Mouse (Mus musculus): ENCODE measurements around the gene Caskin1.
"Not testable (repeated sequence)": the region's sequence is repeated elsewhere in the genome, so short reads cannot be mapped to it uniquely, and the experiment has no call there.

Gene Caskin1

GRCm38 (mm10) chr17:24488186-24488661 is at the start of gene Caskin1:
Caskin1 (plus strand) TSS chr17:24488601.
- no peak for DNase-seq

DNA sequence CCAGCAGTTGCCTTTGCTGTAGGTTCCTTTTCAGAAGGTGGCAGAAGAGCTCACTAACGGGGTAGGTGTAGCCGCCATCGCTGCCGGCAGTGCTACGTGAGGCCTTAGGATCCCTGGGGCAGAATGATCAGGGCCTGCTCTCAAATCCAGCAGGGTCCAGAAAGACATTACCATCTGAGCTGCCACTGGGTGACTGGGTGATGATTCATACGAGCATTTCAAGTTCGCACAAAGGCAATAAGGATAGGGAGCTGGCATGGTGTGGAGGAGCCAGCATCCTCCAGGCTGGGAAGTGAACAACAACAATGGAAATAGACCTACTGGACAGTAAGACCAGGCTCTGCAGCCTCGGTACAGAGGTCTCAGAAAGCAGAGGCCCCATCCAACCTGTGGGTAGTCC is 48.0 kb upstream of the Caskin1 start:
- no peak for DNase-seq

DNA sequence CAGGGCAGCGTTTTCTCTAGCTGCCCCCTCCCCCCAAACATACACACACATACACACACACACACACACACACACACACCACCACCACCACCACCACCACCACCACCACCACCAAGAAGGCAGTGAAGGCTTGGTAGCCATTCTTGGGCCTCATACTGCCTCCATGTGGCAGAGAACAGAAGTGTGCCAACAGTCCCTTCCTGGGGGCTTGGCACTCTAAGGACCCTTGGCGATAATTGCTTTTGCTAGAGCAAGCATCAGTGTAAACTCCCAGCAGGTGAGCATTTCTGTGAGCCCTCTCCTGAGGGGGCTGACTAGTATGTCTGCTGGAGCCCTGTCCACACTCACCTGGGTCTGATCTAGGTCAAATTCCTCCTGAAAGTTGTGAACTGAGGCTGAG is 47.3 kb upstream of the Caskin1 start:
- DNase-seq = no peak

- DNase-seq = no peak
Observed at GRCm38 (mm10) chr17:24442107-24442506, 46.3 kb upstream of the Caskin1 start.

- DNase-seq = no peak
Observed at GRCm38 (mm10) chr17:24442632-24443155, 45.7 kb upstream of the Caskin1 start, which contains the start of gene Dnase1l2. Dnase1l2 (minus strand) TSS chr17:24443105.

DNA sequence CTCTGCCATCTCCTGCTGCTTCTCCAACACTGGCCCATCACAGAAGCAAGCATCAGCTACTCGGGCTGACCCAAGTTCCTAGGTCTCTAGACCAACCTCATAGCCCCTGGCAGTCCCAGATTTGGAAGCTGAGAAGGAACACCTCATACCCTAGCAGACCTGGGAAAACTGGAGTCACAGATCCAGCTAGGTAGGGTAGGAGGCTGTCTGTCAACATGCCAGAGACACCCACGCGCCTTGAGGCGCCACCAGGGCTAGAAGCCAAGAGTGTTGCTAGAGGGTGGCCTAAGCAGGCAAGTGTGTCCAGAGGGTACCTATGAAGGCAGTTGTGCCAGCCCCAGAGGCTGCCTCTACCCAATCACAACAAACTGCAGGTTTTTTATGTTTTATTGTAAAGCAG is 45.0 kb upstream of the Caskin1 start:
- DNase-seq = no peak

GRCm38 (mm10) chr17:24446590-24446989 is 41.8 kb upstream of the Caskin1 start:
- DNase-seq = no peak

DNA sequence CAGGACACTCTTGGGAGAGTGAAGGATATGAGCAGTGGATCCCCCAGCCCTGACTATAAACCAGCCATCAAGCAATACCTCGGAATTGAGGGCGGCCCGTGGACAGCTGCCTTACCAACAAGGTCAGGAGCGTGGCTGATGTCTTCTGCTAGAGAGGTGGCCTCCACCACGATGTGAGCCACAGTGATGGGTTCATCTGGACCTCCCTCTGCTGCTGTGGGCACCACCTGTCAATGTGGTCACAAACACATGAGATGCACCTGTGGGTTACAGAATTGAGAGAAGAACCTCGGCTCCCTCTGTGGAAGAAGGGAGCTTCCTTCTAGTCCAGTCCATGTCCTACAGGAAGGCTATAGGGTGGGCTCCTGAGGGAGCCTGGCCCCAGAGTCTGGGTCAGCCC is 38.9 kb upstream of the Caskin1 start:
- DNase-seq = no peak

DNA sequence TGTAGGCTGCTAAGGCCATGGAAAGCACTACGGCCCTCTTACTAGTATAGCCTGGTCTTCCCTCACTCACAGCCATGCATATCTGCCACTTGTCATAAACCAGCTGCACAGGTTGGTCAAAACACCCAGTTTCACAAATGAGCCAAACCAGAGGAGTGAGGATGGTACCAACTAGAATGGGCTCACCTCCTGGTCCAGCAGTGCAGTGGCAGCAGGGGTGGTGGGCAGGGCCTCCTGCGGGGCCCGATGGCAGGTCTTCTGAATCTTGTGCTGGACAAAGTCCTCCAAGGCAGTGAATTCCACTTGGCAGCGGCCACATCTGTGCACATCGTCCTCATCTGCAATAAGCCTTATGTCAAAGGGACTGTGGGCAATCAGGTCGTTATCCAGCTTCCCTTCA is 37.2 kb upstream of the Caskin1 start:
- no peak for DNase-seq

DNA sequence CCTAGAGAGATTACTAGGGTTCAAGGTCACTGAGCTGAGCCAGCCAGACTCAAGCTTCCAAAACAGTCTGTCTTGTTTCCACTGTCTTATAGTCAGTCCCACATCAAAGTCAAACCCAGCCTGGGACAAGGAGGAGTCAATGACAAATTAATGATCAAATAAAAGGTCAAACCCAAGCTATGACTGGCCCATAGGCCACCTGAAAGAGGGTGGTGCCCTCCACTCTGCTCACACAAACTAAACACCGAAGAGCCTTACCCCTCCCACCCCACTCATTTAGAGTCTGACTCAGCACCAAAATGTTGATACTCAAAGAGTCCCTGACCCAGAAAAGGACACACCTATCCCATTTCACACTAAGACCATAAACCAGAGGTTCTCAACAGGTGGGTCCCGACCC is 35.0 kb upstream of the Caskin1 start:
- DNase-seq = no peak

DNA sequence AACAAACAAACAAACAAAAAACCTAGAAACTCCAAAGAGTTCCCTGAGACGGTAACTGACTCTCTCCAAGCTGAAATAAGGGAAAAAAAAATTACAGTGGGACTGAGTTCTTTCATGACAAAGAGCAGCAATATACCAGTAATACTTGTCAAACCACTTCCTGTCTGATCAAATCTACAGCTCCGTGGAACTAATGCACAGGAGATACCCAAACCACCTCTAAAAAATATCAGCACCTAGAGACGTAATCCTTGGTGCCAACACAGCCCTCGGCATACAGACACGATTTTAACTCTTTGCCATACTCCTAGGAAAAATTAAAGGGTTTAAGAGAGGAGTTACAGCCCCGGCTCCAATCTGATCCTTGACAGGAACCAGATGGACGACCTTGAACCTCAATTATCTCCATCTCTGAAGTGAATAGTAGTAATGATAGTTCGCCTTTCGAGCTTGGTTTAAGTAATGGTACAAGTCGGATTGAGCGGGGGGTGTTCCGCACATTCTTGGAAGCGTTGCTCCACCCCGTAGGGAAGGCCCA is 34.1 kb upstream of the Caskin1 start:
- no peak for DNase-seq

DNA sequence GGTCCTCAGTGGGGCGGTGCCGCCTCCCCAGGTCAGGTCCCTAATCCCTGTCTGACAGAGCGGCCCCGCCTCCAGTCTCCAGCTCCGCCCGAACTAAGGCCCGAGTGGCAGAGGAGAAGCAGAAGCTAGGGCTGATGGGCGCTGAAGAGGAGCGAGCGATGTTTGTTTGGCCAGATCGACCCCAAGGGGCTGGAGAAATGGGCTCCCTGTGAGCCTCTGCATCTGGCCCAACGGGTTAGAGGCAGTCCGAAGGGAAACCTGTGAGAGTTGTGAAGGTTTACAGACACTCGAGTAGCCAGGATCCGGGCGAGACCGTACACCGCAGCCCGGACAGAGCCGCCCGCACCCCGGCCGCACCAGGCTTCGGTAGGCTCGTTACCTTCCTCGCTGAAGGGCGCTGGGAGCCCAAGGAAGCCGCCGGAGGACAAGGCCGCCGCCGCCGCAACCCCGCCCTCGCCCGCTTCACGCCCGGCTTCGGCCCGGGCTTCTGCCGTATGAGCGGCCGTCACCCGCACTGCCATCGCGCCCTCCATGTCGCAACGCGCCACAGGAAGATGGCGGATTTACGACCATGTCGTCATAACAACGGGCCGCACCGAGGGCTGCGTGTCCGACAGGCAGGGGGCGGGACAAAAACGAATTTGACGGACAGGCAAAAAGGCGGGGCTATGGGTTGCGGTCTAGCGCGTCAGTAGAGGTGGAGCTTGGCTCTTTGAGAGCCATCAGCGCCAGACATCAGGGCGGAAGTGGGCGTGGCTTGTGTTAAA is 33.5 kb upstream of the Caskin1 start:
- peak; percentile 99 to 100 for DNase-seq

DNA sequence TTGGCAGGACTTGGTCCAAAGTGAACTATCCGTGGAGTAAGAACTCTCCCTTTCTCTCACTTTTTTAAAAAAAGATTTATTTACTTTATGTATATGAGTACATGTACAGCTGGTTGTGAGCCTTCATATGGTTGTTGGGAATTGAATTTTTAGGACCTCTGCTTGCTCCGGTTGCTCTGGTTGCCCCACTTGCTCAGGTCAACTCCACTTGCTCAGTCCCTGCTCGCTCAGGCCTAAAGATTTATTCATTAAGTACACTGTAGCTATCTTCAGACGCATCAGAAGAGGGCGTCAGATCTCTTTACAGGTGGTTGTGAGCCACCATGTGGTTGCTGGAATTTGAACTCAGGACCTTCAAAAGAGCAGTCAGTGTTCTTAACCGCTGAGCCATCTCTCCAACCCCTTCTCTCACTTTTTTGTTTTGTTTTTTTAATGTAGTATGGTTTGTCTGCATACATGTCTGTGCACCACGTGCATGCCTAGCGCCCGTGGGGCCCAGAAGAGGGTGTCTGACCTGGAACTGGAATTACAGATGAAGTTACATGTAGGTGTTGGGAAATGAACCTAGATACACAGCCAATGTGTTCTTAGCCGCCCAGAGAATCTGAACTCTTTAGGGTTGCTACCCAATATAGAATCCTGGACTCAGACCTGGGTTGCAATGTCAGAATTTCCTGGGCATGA is 32.7 kb upstream of the Caskin1 start:
- not testable (repeated sequence) for DNase-seq

GRCm38 (mm10) chr17:24461580-24461979 is 26.8 kb upstream of the Caskin1 start:
- no peak for DNase-seq

GRCm38 (mm10) chr17:24462932-24463331 is 25.5 kb upstream of the Caskin1 start:
- DNase-seq = no peak

GRCm38 (mm10) chr17:24463374-24464133 is 24.8 kb upstream of the Caskin1 start:
- DNase-seq = no peak

GRCm38 (mm10) chr17:24468636-24469246 is 19.7 kb upstream of the Caskin1 start:
- DNase-seq = no peak

GRCm38 (mm10) chr17:24469336-24469909 is 19.0 kb upstream of the Caskin1 start:
- DNase-seq = no peak

- DNase-seq = peak; percentile 96 to 97
Observed at GRCm38 (mm10) chr17:24469910-24470602, 18.3 kb upstream of the Caskin1 start, which contains the start of the genes E4f1 and Pgp. E4f1 (minus strand) TSS chr17:24470313. Pgp (plus strand) TSS chr17:24470392.

DNA sequence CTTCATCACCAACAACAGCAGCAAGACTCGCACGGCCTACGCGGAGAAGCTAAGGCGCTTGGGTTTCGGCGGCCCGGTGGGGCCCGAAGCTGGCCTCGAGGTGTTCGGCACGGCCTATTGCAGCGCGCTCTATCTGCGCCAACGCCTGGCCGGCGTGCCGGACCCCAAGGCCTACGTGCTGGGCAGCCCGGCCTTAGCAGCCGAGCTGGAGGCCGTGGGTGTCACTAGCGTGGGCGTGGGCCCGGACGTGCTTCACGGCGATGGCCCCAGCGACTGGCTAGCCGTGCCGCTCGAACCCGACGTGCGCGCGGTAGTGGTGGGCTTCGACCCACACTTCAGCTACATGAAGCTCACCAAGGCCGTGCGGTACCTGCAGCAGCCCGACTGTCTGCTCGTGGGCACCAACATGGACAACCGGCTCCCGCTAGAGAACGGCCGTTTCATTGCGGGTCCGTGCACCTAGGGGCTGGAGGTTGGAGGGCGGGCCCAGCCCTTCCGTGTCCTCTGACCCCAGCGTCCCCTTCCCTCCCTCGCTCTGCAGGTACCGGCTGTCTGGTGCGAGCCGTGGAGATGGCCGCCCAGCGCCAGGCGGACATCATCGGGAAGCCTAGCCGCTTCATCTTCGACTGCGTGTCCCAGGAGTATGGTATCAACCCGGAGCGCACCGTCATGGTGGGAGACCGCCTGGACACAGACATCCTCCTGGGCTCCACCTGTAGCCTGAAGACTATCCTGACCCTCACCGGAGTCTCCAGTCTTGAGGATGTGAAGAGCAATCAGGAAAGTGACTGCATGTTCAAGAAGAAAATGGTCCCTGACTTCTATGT is 17.5 kb upstream of the Caskin1 start:
- peak in 1 of 2 experiments; percentile 26 for DNase-seq
